Mouse (Mus musculus): ENCODE measurements at regions not wholly inside any gene's neighbourhood (a gene's known extent, or its start where the extent isn't known, plus 50 kb on each side); places are given as distances from the start of the nearest gene placed in this dataset.

- Histone ChIP-seq H3K27ac (no peak overlapping the region), H3K9ac (no peak overlapping the region), H3K4me2 (no peak overlapping the region), H3K4me1 (peaks cover 17% of the 10 kb centered on the region), H3K9me3 (no peaks in the 10 kb centered on the region), H3K4me3 (replicated peaks) (no peak overlapping the region), H3K36me3 (replicated peaks) (no peaks in the 10 kb centered on the region), H3K27me3 (peaks cover 32% of the 10 kb centered on the region)
- WGBS, result 82% methylated on average over 2 of the region's 2 CpGs
- ATAC-seq (ENCODE audit: low FRiP score), result no peak
Observed at GRCm38 (mm10) chr19:45288722-45289121, 53.1 kb upstream of the Lbx1 start.

GRCm38 (mm10) chr19:45297812-45298211, 62.2 kb upstream of the Lbx1 start:
- WGBS, result 43% methylated on average over 3 of the region's 3 CpGs
- peaks cover 63% of the 10 kb centered on the region for H3K4me1 ChIP-seq
- H3K27me3 ChIP-seq, result peaks cover 93% of the 10 kb centered on the region
- ATAC-seq (ENCODE audit: low FRiP score), result no peak
- no peak overlapping the region for H3K4me2 ChIP-seq
- no peak overlapping the region for H3K9ac ChIP-seq
- H3K9me3 ChIP-seq, result no peaks in the 10 kb centered on the region
- no peaks in the 10 kb centered on the region for H3K36me3 ChIP-seq (replicated peaks)
- no peak overlapping the region for H3K4me3 ChIP-seq (replicated peaks)
- H3K27ac ChIP-seq, result no peak overlapping the region

GRCm38 (mm10) chr19:45299341-45299740, 63.7 kb upstream of the Lbx1 start:
- no peak for ATAC-seq (ENCODE audit: low FRiP score)

GRCm38 (mm10) chr19:45299768-45300167, 63.8 kb upstream of the Btrc start:
- WGBS, result 31% methylated on average over 5 of the region's 5 CpGs
- no peak overlapping the region for H3K4me3 ChIP-seq (replicated peaks)
- H3K27ac ChIP-seq, result no peak overlapping the region
- H3K4me1 ChIP-seq, result peaks cover 54% of the 10 kb centered on the region
- H3K36me3 ChIP-seq (replicated peaks), result no peaks in the 10 kb centered on the region
- H3K9ac ChIP-seq, result no peak overlapping the region
- H3K27me3 ChIP-seq, result peaks cover 97% of the 10 kb centered on the region
- no peak overlapping the region for H3K4me2 ChIP-seq
- no peaks in the 10 kb centered on the region for H3K9me3 ChIP-seq
- no peak for ATAC-seq (ENCODE audit: low FRiP score)

More at GRCm38 (mm10) chr19:45299341-45299740, 63.7 kb upstream of the Lbx1 start:
- Histone ChIP-seq H3K36me3 (replicated peaks) (no peaks in the 10 kb centered on the region), H3K27ac (no peak overlapping the region), H3K9ac (no peak overlapping the region), H3K9me3 (no peaks in the 10 kb centered on the region), H3K4me2 (no peak overlapping the region), H3K4me1 (peaks cover 57% of the 10 kb centered on the region), H3K27me3 (peaks cover 97% of the 10 kb centered on the region), H3K4me3 (replicated peaks) (no peak overlapping the region)
- 68% methylated on average over 3 of the region's 3 CpGs for WGBS

GRCm38 (mm10) chr19:45300691-45301431, 62.7 kb upstream of the Btrc start:
- ATAC-seq (ENCODE audit: low FRiP score), result peak; percentile 61
- peaks cover 97% of the 10 kb centered on the region for H3K27me3 ChIP-seq
- H3K4me2 ChIP-seq, result peak overlapping the region; percentile 99
- H3K36me3 ChIP-seq (replicated peaks), result no peaks in the 10 kb centered on the region
- no peaks in the 10 kb centered on the region for H3K9me3 ChIP-seq
- 4% methylated on average over 22 of the region's 22 CpGs for WGBS
- peak overlapping the region; percentile 56 for H3K4me3 ChIP-seq (replicated peaks)
- H3K4me1 ChIP-seq, result peaks cover 43% of the 10 kb centered on the region
- peak overlapping the region; percentile 72; the same call in 1 of the 2 replicates for H3K9ac ChIP-seq
- H3K27ac ChIP-seq, result peak overlapping the region; percentile 94

- no peaks in the 10 kb centered on the region for H3K9me3 ChIP-seq
- H3K9ac ChIP-seq, result peak overlapping the region; percentile 72
- peak overlapping the region; percentile 94 for H3K27ac ChIP-seq
- H3K4me1 ChIP-seq, result peaks cover 42% of the 10 kb centered on the region
- no peaks in the 10 kb centered on the region for H3K36me3 ChIP-seq (replicated peaks)
- WGBS, result 2% methylated on average over 16 of the region's 16 CpGs
- H3K4me3 ChIP-seq (replicated peaks), result peak overlapping the region; percentile 56
- H3K4me2 ChIP-seq, result peak overlapping the region; percentile 99
- ATAC-seq (ENCODE audit: low FRiP score), result peak; percentile 15; the same call in 1 of the 2 replicates
- H3K27me3 ChIP-seq, result peaks cover 97% of the 10 kb centered on the region
Observed at GRCm38 (mm10) chr19:45301432-45301732, 62.2 kb upstream of the Btrc start.

GRCm38 (mm10) chr19:45301733-45302547, 61.6 kb upstream of the Btrc start:
- H3K9me3 ChIP-seq, result no peaks in the 10 kb centered on the region
- H3K36me3 ChIP-seq (replicated peaks), result no peaks in the 10 kb centered on the region
- H3K4me2 ChIP-seq, result peak overlapping the region; percentile 99
- peak; percentile 85 for ATAC-seq (ENCODE audit: low FRiP score)
- under 1% methylated on average over 56 of the region's 58 CpGs for WGBS
- H3K4me1 ChIP-seq, result peaks cover 37% of the 10 kb centered on the region
- H3K27ac ChIP-seq, result peak overlapping the region; percentile 94
- H3K9ac ChIP-seq, result peak overlapping the region; percentile 72
- peaks cover 97% of the 10 kb centered on the region for H3K27me3 ChIP-seq
- peak overlapping the region; percentile 56 for H3K4me3 ChIP-seq (replicated peaks)

GRCm38 (mm10) chr19:45302548-45303241, 60.8 kb upstream of the Btrc start:
- Histone ChIP-seq H3K27me3 (peaks cover 97% of the 10 kb centered on the region), H3K9ac (peak overlapping the region; percentile 72), H3K4me1 (peaks cover 35% of the 10 kb centered on the region), H3K36me3 (replicated peaks) (no peaks in the 10 kb centered on the region), H3K9me3 (no peaks in the 10 kb centered on the region), H3K27ac (peak overlapping the region; percentile 94), H3K4me3 (replicated peaks) (peak overlapping the region; percentile 56), H3K4me2 (peak overlapping the region; percentile 99)
- peak; percentile 47 for ATAC-seq (ENCODE audit: low FRiP score)
- WGBS, result 2% methylated on average over 16 of the region's 16 CpGs

GRCm38 (mm10) chr19:45304538-45304937, 59.0 kb upstream of the Btrc start:
- Histone ChIP-seq H3K4me1 (peaks cover 35% of the 10 kb centered on the region), H3K4me3 (replicated peaks) (no peak overlapping the region), H3K27me3 (peaks cover 90% of the 10 kb centered on the region), H3K9ac (no peak overlapping the region), H3K4me2 (no peak overlapping the region), H3K36me3 (replicated peaks) (no peaks in the 10 kb centered on the region), H3K27ac (no peak overlapping the region), H3K9me3 (no peaks in the 10 kb centered on the region)
- WGBS, result 4% methylated on average over 8 of the region's 8 CpGs
- no peak for ATAC-seq (ENCODE audit: low FRiP score)

GRCm38 (mm10) chr19:45307299-45308275, 55.9 kb upstream of the Btrc start:
- no peak overlapping the region for H3K27ac ChIP-seq
- ATAC-seq (ENCODE audit: low FRiP score), result no peak
- WGBS, result 57% methylated on average over 16 of the region's 16 CpGs
- H3K9ac ChIP-seq, result no peak overlapping the region
- H3K27me3 ChIP-seq, result peaks cover 81% of the 10 kb centered on the region
- peaks cover 37% of the 10 kb centered on the region for H3K4me1 ChIP-seq
- H3K4me2 ChIP-seq, result no peak overlapping the region
- no peaks in the 10 kb centered on the region for H3K36me3 ChIP-seq (replicated peaks)
- no peak overlapping the region for H3K4me3 ChIP-seq (replicated peaks)
- no peaks in the 10 kb centered on the region for H3K9me3 ChIP-seq

GRCm38 (mm10) chr19:45308676-45309275, 54.8 kb upstream of the Btrc start:
- Histone ChIP-seq H3K4me3 (replicated peaks) (no peak overlapping the region), H3K27ac (no peak overlapping the region), H3K9me3 (no peaks in the 10 kb centered on the region), H3K9ac (no peak overlapping the region), H3K36me3 (replicated peaks) (no peaks in the 10 kb centered on the region), H3K27me3 (peaks cover 76% of the 10 kb centered on the region), H3K4me1 (peaks cover 42% of the 10 kb centered on the region), H3K4me2 (no peak overlapping the region)
- WGBS, result 64% methylated on average over 8 of the region's 8 CpGs
- ATAC-seq (ENCODE audit: low FRiP score), result no peak
